Comparison of ENCODE assay signal across 9 mouse cellular contexts in genomic region chr4:130275016-130275822, GRCm38 (mm10). TPM values are rescaled to one million over a fixed set of nuclear protein-coding genes. Genes with fewer than 3 reads are reported as not detected.
DNase-seq lines count a peak whose midpoint lies in the region; ATAC-seq lines count a peak whose summit lies in the region.
"Had no signal": no experiment of that assay in that cellular context is flagged by ENCODE, and none has a peak within 500 bp of the region (broad histone marks: within the 10 kb centered on the region; RNA-seq: fewer than 3 reads in every experiment).

No protein-coding gene starts in this region.

- H3K27me3 ChIP-seq in heart, embryonic 11.5 days (ENCODE audit: control insufficient read depth, insufficient read depth, low read length): peaks cover 73% of the 10 kb centered on the region
- H3K27me3 ChIP-seq in limb, embryonic 12.5 days: peaks cover 22% of the 10 kb centered on the region
- no peaks in the 10 kb centered on the region for H3K27me3 ChIP-seq in midbrain, embryonic 16.5 days (ENCODE audit: control insufficient read depth, insufficient read depth, low read depth, low read length)

- DNase-seq in heart, adult 8-10 months (ENCODE audit: low spot score): no peak
- DNase-seq in cerebellum, adult 9-11 months: peak; percentile 72
- DNase-seq in gastrocnemius, postnatal 25 days: peak; percentile 52
- DNase-seq in spleen, postnatal 36 days (ENCODE audit: low spot score in 2 of 2): no peak

- 1% methylated on average over 62 of the region's 62 CpGs for WGBS in heart, embryonic 11.5 days (ENCODE audit: insufficient replicate concordance)
- under 1% methylated on average over 62 of the region's 62 CpGs for WGBS in limb, embryonic 12.5 days
- under 1% methylated on average over 62 of the region's 62 CpGs for WGBS in midbrain, embryonic 16.5 days

- H3K27ac ChIP-seq in heart, embryonic 11.5 days (ENCODE audit: low read depth, low read length): no peak overlapping the region
- H3K27ac ChIP-seq in limb, embryonic 12.5 days: peak overlapping the region; percentile 96
- peak overlapping the region; percentile 92 for H3K27ac ChIP-seq in midbrain, embryonic 16.5 days (ENCODE audit: low read length)

- no peaks in the 10 kb centered on the region for H3K9me3 ChIP-seq in heart, embryonic 11.5 days (replicated peaks; ENCODE audit: control insufficient read depth, low read length)
- no peaks in the 10 kb centered on the region for H3K9me3 ChIP-seq in limb, embryonic 12.5 days
- H3K9me3 ChIP-seq in midbrain, embryonic 16.5 days (replicated peaks; ENCODE audit: control insufficient read depth, low read length, poor library complexity, severe bottlenecking): no peaks in the 10 kb centered on the region

- no peaks in the 10 kb centered on the region for H3K36me3 ChIP-seq in heart, embryonic 11.5 days (ENCODE audit: control insufficient read depth, insufficient read depth, low read length)
- peaks cover 15% of the 10 kb centered on the region for H3K36me3 ChIP-seq in limb, embryonic 12.5 days
- no peaks in the 10 kb centered on the region for H3K36me3 ChIP-seq in midbrain, embryonic 16.5 days (ENCODE audit: control insufficient read depth, insufficient read depth, low read length)

- peaks cover 17% of the 10 kb centered on the region for H3K4me1 ChIP-seq in heart, embryonic 11.5 days (ENCODE audit: control insufficient read depth, insufficient read depth, low read length)
- peaks cover 16% of the 10 kb centered on the region for H3K4me1 ChIP-seq in limb, embryonic 12.5 days (replicated peaks)
- H3K4me1 ChIP-seq in midbrain, embryonic 16.5 days (ENCODE audit: control insufficient read depth, insufficient read depth, low read length): peaks cover 21% of the 10 kb centered on the region

- no peak for ATAC-seq in heart, embryonic 11.5 days (replicated peaks; ENCODE audit: insufficient number of reproducible peaks, low FRiP score, low TSS enrichment)
- ATAC-seq in limb, embryonic 12.5 days (ENCODE audit: insufficient number of reproducible peaks, insufficient read depth, low FRiP score, low TSS enrichment, low read depth): peak; percentile 58
- ATAC-seq in midbrain, embryonic 16.5 days: peak; percentile 59
- no peak for ATAC-seq in erythroid progenitor cell, adult 5-6 weeks (replicated peaks; ENCODE audit: low FRiP score, poor library complexity, severe bottlenecking)

- peak overlapping the region; percentile 56 for H3K4me3 ChIP-seq in heart, embryonic 11.5 days (ENCODE audit: low read depth, low read length)
- peak overlapping the region; percentile 90 for H3K4me3 ChIP-seq in limb, embryonic 12.5 days (replicated peaks)
- H3K4me3 ChIP-seq in midbrain, embryonic 16.5 days (ENCODE audit: low read depth, low read length): peak overlapping the region; percentile 78

- peak overlapping the region; percentile 97 for H3K4me2 ChIP-seq in heart, embryonic 11.5 days
- H3K4me2 ChIP-seq in limb, embryonic 12.5 days: peak overlapping the region; percentile 82
- peak overlapping the region; percentile 82 for H3K4me2 ChIP-seq in midbrain, embryonic 16.5 days (ENCODE audit: low read length)

- peak overlapping the region; percentile 62 for H3K9ac ChIP-seq in heart, embryonic 11.5 days (ENCODE audit: low read depth, low read length)
- peak overlapping the region; percentile 98 for H3K9ac ChIP-seq in limb, embryonic 12.5 days (replicated peaks)
- H3K9ac ChIP-seq in midbrain, embryonic 16.5 days (ENCODE audit: low read depth, low read length): peak overlapping the region; percentile 94

RNA-seq across cellular contexts. Expression of gene Serinc2, which starts 3.8 kb away (rescaled TPM):
- 10.8 and 11.6 TPM in 2 replicates for polyA plus RNA-seq in heart, embryonic 11.5 days (2014; fragmentation: Nextera tagmentation; extraction: Ambion mirVana)
- 1 to 10 TPM; 1.9 to 3.7 (median 2.6) TPM for total RNA-seq in heart, adult 8-10 months (2022)
- 10 to 100 TPM; 52.0 to 64.1 TPM for total RNA-seq in gastrocnemius, postnatal 25 days (2021)
- polyA plus RNA-seq in limb, embryonic 12.5 days (2016; fragmentation: Nextera tagmentation; extraction: Ambion mirVana): 199 and 205 TPM in 2 replicates
- 29.6 and 39.9 TPM in 2 replicates for polyA plus RNA-seq in midbrain, embryonic 16.5 days (2015; fragmentation: Nextera tagmentation; extraction: Ambion mirVana)
- not detected in 2 replicates for total RNA-seq in erythroid progenitor cell, adult 5-6 weeks (2015; ENCODE audit: low replicate concordance)
- not detected in 2 replicates for total RNA-seq in erythroid progenitor cell, adult 5-6 weeks (2017; ENCODE audit: low replicate concordance)

RNA-seq across cellular contexts. Expression of gene Fabp3, which starts 33.2 kb away (rescaled TPM):
- 514 and 562 TPM in 2 replicates for polyA plus RNA-seq in heart, embryonic 11.5 days (2014; fragmentation: Nextera tagmentation; extraction: Ambion mirVana)
- 1,000 to 10,000 TPM; 6,025 to 7,484 (median 6,750) TPM for total RNA-seq in heart, adult 8-10 months (2022)
- total RNA-seq in gastrocnemius, postnatal 25 days (2021): 1,000 to 10,000 TPM in 1 of 2 experiments, 100 to 1,000 TPM in 1; 646 to 1,026 TPM
- polyA plus RNA-seq in limb, embryonic 12.5 days (2016; fragmentation: Nextera tagmentation; extraction: Ambion mirVana): 11.3 and 14.1 TPM in 2 replicates
- polyA plus RNA-seq in midbrain, embryonic 16.5 days (2015; fragmentation: Nextera tagmentation; extraction: Ambion mirVana): 257 and 308 TPM in 2 replicates
- not detected in 2 replicates for total RNA-seq in erythroid progenitor cell, adult 5-6 weeks (2015; ENCODE audit: low replicate concordance)
- total RNA-seq in erythroid progenitor cell, adult 5-6 weeks (2017; ENCODE audit: low replicate concordance): not detected in 2 replicates
- total RNA-seq: CH12.LX had no signal

RNA-seq across cellular contexts. Expression of gene Gm10570, which starts 33.3 kb away (rescaled TPM):
- polyA plus RNA-seq in heart, embryonic 11.5 days (2014; fragmentation: Nextera tagmentation; extraction: Ambion mirVana): 0.82 TPM in 1 of 2 replicates, not detected in the other
- total RNA-seq in heart, adult 8-10 months (2022): under 1 TPM in 1 of 4 experiments, not detected in 3; 0.91 TPM
- not detected for total RNA-seq in gastrocnemius, postnatal 25 days (2021)
- not detected in 2 replicates for polyA plus RNA-seq in limb, embryonic 12.5 days (2016; fragmentation: Nextera tagmentation; extraction: Ambion mirVana)
- polyA plus RNA-seq in midbrain, embryonic 16.5 days (2015; fragmentation: Nextera tagmentation; extraction: Ambion mirVana): 1.1 and 1.5 TPM in 2 replicates
- not detected in 2 replicates for total RNA-seq in erythroid progenitor cell, adult 5-6 weeks (2015; ENCODE audit: low replicate concordance)
- not detected in 2 replicates for total RNA-seq in erythroid progenitor cell, adult 5-6 weeks (2017; ENCODE audit: low replicate concordance)
- total RNA-seq: CH12.LX had no signal

RNA-seq across cellular contexts. Expression of gene Gm853, which starts 53.0 kb away (rescaled TPM):
- polyA plus RNA-seq in heart, embryonic 11.5 days (2014; fragmentation: Nextera tagmentation; extraction: Ambion mirVana): not detected in 2 replicates
- not detected for total RNA-seq in heart, adult 8-10 months (2022)
- not detected for total RNA-seq in gastrocnemius, postnatal 25 days (2021)
- not detected in 2 replicates for polyA plus RNA-seq in limb, embryonic 12.5 days (2016; fragmentation: Nextera tagmentation; extraction: Ambion mirVana)
- polyA plus RNA-seq in midbrain, embryonic 16.5 days (2015; fragmentation: Nextera tagmentation; extraction: Ambion mirVana): 0.24 TPM in 1 of 2 replicates, not detected in the other
- total RNA-seq in erythroid progenitor cell, adult 5-6 weeks (2015; ENCODE audit: low replicate concordance): not detected in 2 replicates
- total RNA-seq in erythroid progenitor cell, adult 5-6 weeks (2017; ENCODE audit: low replicate concordance): not detected in 2 replicates
- total RNA-seq: CH12.LX had no signal

Comparison
In these comparisons a context has a peak if more than half of its experiments do, and no peak if none do; other contexts are left out.
1. ATAC-seq: peak in limb, embryonic 12.5 days (single experiment) and midbrain, embryonic 16.5 days (single experiment); none in heart, embryonic 11.5 days (single experiment) and erythroid progenitor cell, adult 5-6 weeks (single experiment).
2. DNase-seq: peak in cerebellum, adult 9-11 months (single experiment) and gastrocnemius, postnatal 25 days (single experiment); none in heart, adult 8-10 months (single experiment) and spleen, postnatal 36 days (0 of 2).
3. RNA of gene Serinc2, which starts 3.8 kb away (total RNA-seq): 52.0 to 64.1 TPM in gastrocnemius, postnatal 25 days; 1.9 to 3.7 TPM in heart, adult 8-10 months and not detected in erythroid progenitor cell, adult 5-6 weeks; every median in the first group is over 10 times any median in the second.
4. RNA of gene Fabp3, which starts 33.2 kb away (total RNA-seq): 6,025 to 7,484 TPM in heart, adult 8-10 months and 646 to 1,026 TPM in gastrocnemius, postnatal 25 days; not detected in erythroid progenitor cell, adult 5-6 weeks; every median in the first group is over 100 times any median in the second.
5. Peak in every context shown above with its lines, with median percentiles within 50 percentile points of each other: H3K4me2 ChIP-seq, H3K4me3 ChIP-seq and H3K9ac ChIP-seq.